Mouse (Mus musculus) heart, embryonic 10.5 days (tissue): ENCODE results near the gene A530084C06Rik. TPM values are rescaled to one million over a fixed set of nuclear protein-coding genes. Genes with fewer than 3 reads are reported as not detected.

Source experiments
- DNase-seq: peaks from one replicate; pipeline ENCODE4 v3.0.0-alpha.2; 2017; ENCODE audit warnings: low spot score
- H3K27ac ChIP-seq: fragments of 300-500 bp; sonication (generic); 2 replicates; pipeline ENCODE4 v1.5.1; 2016; ENCODE audit warnings: mild to moderate bottlenecking
- H3K27me3 ChIP-seq: fragments of 300-500 bp; sonication (generic); 2 replicates; pipeline ENCODE4 v1.6.1; 2016; ENCODE audit warnings: mild to moderate bottlenecking; ENCODE audit not compliant: poor library complexity, insufficient read depth, severe bottlenecking
- H3K36me3 ChIP-seq: fragments of 300-500 bp; sonication (generic); 2 replicates; pipeline ENCODE4 v1.6.1; 2016; ENCODE audit warnings: mild to moderate bottlenecking, moderate library complexity
- H3K4me1 ChIP-seq: fragments of 300-500 bp; sonication (generic); 2 replicates; pipeline ENCODE4 v1.6.1; 2016; ENCODE audit warnings: mild to moderate bottlenecking
- H3K4me3 ChIP-seq: fragments of 300-500 bp; sonication (generic); 2 replicates; pipeline ENCODE4 v1.5.1; 2016; ENCODE audit warnings: mild to moderate bottlenecking, moderate library complexity
- H3K9me3 ChIP-seq: fragments of 300-500 bp; sonication (generic); 2 replicates; pipeline ENCODE4 v1.6.1; 2016; ENCODE audit warnings: mild to moderate bottlenecking, moderate library complexity
- WGBS: fragments of 180-500 bp; shearing (Covaris S2); methylation state at CpG from one replicate; pipeline ENCODE4 v1.1.7; 2016; 5-methylcytosine and 5-hydroxymethylcytosine counted together
- polyA plus RNA-seq: library from polyadenylated mRNA; unstranded; fragments of >200 nt; fragmentation: Nextera tagmentation; extraction: Ambion mirVana; gene quantifications from 2 replicates; pipeline ENCODE4 v1.2.1, GENCODE M21; 2016

Gene A530084C06Rik
- polyA plus RNA-seq, 1 experiment from 2014 or later, result not detected

GRCm38 (mm10) chr13:31524976-31525375 lies 34.2 kb downstream of the A530084C06Rik start:
- Histone ChIP-seq H3K36me3 (no peaks in the 10 kb centered on the region), H3K4me3 (no peak overlapping the region), H3K9me3 (no peaks in the 10 kb centered on the region), H3K27ac (no peak overlapping the region), H3K27me3 (no peaks in the 10 kb centered on the region), H3K4me1 (no peaks in the 10 kb centered on the region)
- 79% methylated on average over 4 of the region's 4 CpGs for WGBS
- no peak for DNase-seq

- 83% methylated on average over 9 of the region's 9 CpGs for WGBS
- H3K36me3 ChIP-seq, result no peaks in the 10 kb centered on the region
- H3K27ac ChIP-seq, result no peak overlapping the region
- no peaks in the 10 kb centered on the region for H3K9me3 ChIP-seq
- no peaks in the 10 kb centered on the region for H3K4me1 ChIP-seq
- no peak for DNase-seq
- H3K27me3 ChIP-seq, result 0 out of 2 replicates have a peak, but pooled peaks cover 5% of the 10 kb centered on the region
- H3K4me3 ChIP-seq, result no peak overlapping the region
These were observed 40.2 kb downstream of the A530084C06Rik start for GRCm38 (mm10) chr13:31518971-31519370.

GRCm38 (mm10) chr13:31518411-31518886 lies 40.7 kb downstream of the A530084C06Rik start:
- no peak for DNase-seq
- Histone ChIP-seq H3K27ac (no peak overlapping the region), H3K4me1 (no peaks in the 10 kb centered on the region), H3K9me3 (no peaks in the 10 kb centered on the region), H3K27me3 (0 out of 2 replicates have a peak, but pooled peaks cover 5% of the 10 kb centered on the region), H3K36me3 (no peaks in the 10 kb centered on the region), H3K4me3 (no peak overlapping the region)
- WGBS, result 73% methylated on average over 10 of the region's 10 CpGs

- Histone ChIP-seq H3K4me3 (no peak overlapping the region), H3K4me1 (no peaks in the 10 kb centered on the region), H3K36me3 (no peaks in the 10 kb centered on the region), H3K9me3 (no peaks in the 10 kb centered on the region), H3K27me3 (0 out of 2 replicates have a peak, but pooled peaks cover 5% of the 10 kb centered on the region), H3K27ac (no peak overlapping the region)
- WGBS, result 90% methylated on average over 7 of the region's 7 CpGs
- no peak for DNase-seq
These were observed 43.9 kb downstream of the A530084C06Rik start for GRCm38 (mm10) chr13:31515261-31515660.

GRCm38 (mm10) chr13:31506494-31507167 lies 52.5 kb downstream of the A530084C06Rik start:
- WGBS, result 64% methylated on average over 8 of the region's 8 CpGs
- no peaks in the 10 kb centered on the region for H3K27me3 ChIP-seq
- no peaks in the 10 kb centered on the region for H3K4me1 ChIP-seq
- H3K27ac ChIP-seq, result no peak overlapping the region
- H3K36me3 ChIP-seq, result no peaks in the 10 kb centered on the region
- no peak for DNase-seq
- no peak overlapping the region for H3K4me3 ChIP-seq
- H3K9me3 ChIP-seq, result no peaks in the 10 kb centered on the region

Other genes with a start within 250 kb of the A530084C06Rik start
- 0.06 and 0.19 TPM in 2 replicates for gene Foxq1, start 3.2 kb downstream of the A530084C06Rik start, polyA plus RNA-seq
- 0.14 and 3.4 TPM in 2 replicates for gene Foxf2, start 66.5 kb upstream of the A530084C06Rik start, polyA plus RNA-seq
- gene Foxc1, start 247.3 kb upstream of the A530084C06Rik start, polyA plus RNA-seq, result 1.4 and 2.0 TPM in 2 replicates